Mouse (Mus musculus) embryonic facial prominence, embryonic 15.5 days (tissue): ENCODE results near the gene Spata5. TPM values are rescaled to one million over a fixed set of nuclear protein-coding genes. Genes with fewer than 3 reads are reported as not detected.
A peak's percentile ranks its signal among the peaks of the same experiment; 100 is the strongest.

Experiments
- ATAC-seq: fragments of 200-750 bp; cut with Nextera tagmentation; 2 replicates; pipeline ENCODE4 v1.8.0; 2017; ENCODE audit warnings: low read depth, moderate TSS enrichment; ENCODE audit not compliant: insufficient number of reproducible peaks, low FRiP score, low TSS enrichment
- H3K27ac ChIP-seq: fragments of 300-500 bp; sonication (generic); replicated peaks from 2 replicates; pipeline ENCODE4 v1.5.1; 2015; ENCODE audit warnings: mild to moderate bottlenecking, inconsistent platforms
- H3K27me3 ChIP-seq: fragments of 300-500 bp; sonication (generic); 2 replicates; pipeline ENCODE4 v1.6.1; 2015; ENCODE audit warnings: inconsistent platforms
- H3K36me3 ChIP-seq: fragments of 300-500 bp; sonication (generic); 2 replicates; pipeline ENCODE4 v1.6.1; 2015; ENCODE audit warnings: mild to moderate bottlenecking, inconsistent platforms
- H3K4me1 ChIP-seq: fragments of 300-500 bp; sonication (generic); 2 replicates; pipeline ENCODE4 v1.6.1; 2015; ENCODE audit warnings: inconsistent platforms
- H3K4me2 ChIP-seq: fragments of 300-500 bp; sonication (generic); replicated peaks from 2 replicates; pipeline ENCODE4 v1.6.1; 2015; ENCODE audit warnings: mild to moderate bottlenecking, inconsistent platforms
- H3K4me3 ChIP-seq: fragments of 300-500 bp; sonication (generic); replicated peaks from 2 replicates; pipeline ENCODE4 v1.5.1; 2015; ENCODE audit warnings: mild to moderate bottlenecking, inconsistent platforms
- H3K9ac ChIP-seq: fragments of 300-500 bp; sonication (generic); 2 replicates; pipeline ENCODE4 v1.6.1; 2015; ENCODE audit warnings: inconsistent platforms
- H3K9me3 ChIP-seq: fragments of 300-500 bp; sonication (generic); replicated peaks from 2 replicates; pipeline ENCODE4 v1.6.1; 2016; ENCODE audit warnings: inconsistent platforms
- WGBS: fragments of 180-500 bp; shearing (Covaris S2); methylation state at CpG from one replicate; pipeline ENCODE4 v1.1.7; 2015; 5-methylcytosine and 5-hydroxymethylcytosine counted together
- polyA plus RNA-seq: library from polyadenylated mRNA; unstranded; fragments of >200 nt; fragmentation: Nextera tagmentation; extraction: Ambion mirVana; gene quantifications from 2 replicates; pipeline ENCODE4 v1.2.1, GENCODE M21; 2015

Gene Spata5
- polyA plus RNA-seq, 1 experiment from 2014 or later = 34.7 TPM

- peak overlapping the region; percentile 95 for H3K4me3 ChIP-seq
- peak overlapping the region; percentile 63 for H3K9ac ChIP-seq
- peak overlapping the region; percentile 72 for H3K4me2 ChIP-seq
- H3K9me3 ChIP-seq = no peaks in the 10 kb centered on the region
- peaks cover 17% of the 10 kb centered on the region for H3K4me1 ChIP-seq
- under 1% methylated on average over 24 of the region's 24 CpGs for WGBS
- peak overlapping the region; percentile 92 for H3K27ac ChIP-seq
- no peak for ATAC-seq
- 0 out of 2 replicates have a peak, but pooled peaks cover 6% of the 10 kb centered on the region for H3K36me3 ChIP-seq
- no peaks in the 10 kb centered on the region for H3K27me3 ChIP-seq
Measured at GRCm38 (mm10) chr3:37420641-37421040, 945 bp downstream of the Spata5 start.

- H3K36me3 ChIP-seq = peaks cover 9% of the 10 kb centered on the region
- WGBS = 5% methylated on average over 3 of the region's 3 CpGs
- H3K27ac ChIP-seq = 0 out of 2 replicates have a peak overlapping the region, but pooled peaks have one; percentile 92
Measured at GRCm38 (mm10) chr3:37421179-37421578, 1.5 kb downstream of the Spata5 start.

GRCm38 (mm10) chr3:37426069-37426468, 6.4 kb downstream of the Spata5 start:
- Histone ChIP-seq H3K4me2 (no peak overlapping the region), H3K27ac (no peak overlapping the region), H3K9me3 (no peaks in the 10 kb centered on the region), H3K4me3 (no peak overlapping the region), H3K27me3 (no peaks in the 10 kb centered on the region), H3K36me3 (peaks cover 26% of the 10 kb centered on the region), H3K4me1 (peaks cover 6% of the 10 kb centered on the region), H3K9ac (no peak overlapping the region)
- ATAC-seq = no peak
- 94% methylated on average over 3 of the region's 3 CpGs for WGBS

More at GRCm38 (mm10) chr3:37421179-37421578, 1.5 kb downstream of the Spata5 start:
- Histone ChIP-seq H3K4me1 (peaks cover 17% of the 10 kb centered on the region), H3K4me2 (peak overlapping the region; percentile 72), H3K9me3 (no peaks in the 10 kb centered on the region), H3K4me3 (peak overlapping the region; percentile 95), H3K27me3 (no peaks in the 10 kb centered on the region), H3K9ac (peak overlapping the region; percentile 63)
- no peak for ATAC-seq

GRCm38 (mm10) chr3:37430359-37430758, 10.7 kb downstream of the Spata5 start:
- Histone ChIP-seq H3K4me1 (no peaks in the 10 kb centered on the region), H3K36me3 (peaks cover 25% of the 10 kb centered on the region), H3K9ac (no peak overlapping the region), H3K4me3 (no peak overlapping the region), H3K27ac (no peak overlapping the region), H3K9me3 (no peaks in the 10 kb centered on the region), H3K27me3 (no peaks in the 10 kb centered on the region), H3K4me2 (no peak overlapping the region)
- ATAC-seq = no peak

- no peak overlapping the region for H3K4me2 ChIP-seq
- no peaks in the 10 kb centered on the region for H3K27me3 ChIP-seq
- no peaks in the 10 kb centered on the region for H3K4me1 ChIP-seq
- no peak overlapping the region for H3K9ac ChIP-seq
- H3K4me3 ChIP-seq = no peak overlapping the region
- no peak for ATAC-seq
- H3K36me3 ChIP-seq = 0 out of 2 replicates have a peak, but pooled peaks cover 12% of the 10 kb centered on the region
- no peak overlapping the region for H3K27ac ChIP-seq
- no peaks in the 10 kb centered on the region for H3K9me3 ChIP-seq
- 61% methylated on average over 1 of the region's 1 CpGs for WGBS
Measured at GRCm38 (mm10) chr3:37439770-37440169, 20.1 kb downstream of the Spata5 start.

GRCm38 (mm10) chr3:37443409-37443808, 23.7 kb downstream of the Spata5 start:
- ATAC-seq = no peak
- Histone ChIP-seq H3K9ac (no peak overlapping the region), H3K4me3 (no peak overlapping the region)

GRCm38 (mm10) chr3:37455992-37456391, 36.3 kb downstream of the Spata5 start:
- Histone ChIP-seq H3K9me3 (no peaks in the 10 kb centered on the region), H3K36me3 (peaks cover 7% of the 10 kb centered on the region; the same call in 1 of the 2 replicates), H3K27ac (no peak overlapping the region), H3K4me1 (no peaks in the 10 kb centered on the region), H3K4me3 (no peak overlapping the region), H3K4me2 (no peak overlapping the region), H3K9ac (no peak overlapping the region), H3K27me3 (no peaks in the 10 kb centered on the region)
- ATAC-seq = no peak
- 89% methylated on average over 1 of the region's 1 CpGs for WGBS

More at GRCm38 (mm10) chr3:37443409-37443808, 23.7 kb downstream of the Spata5 start:
- Histone ChIP-seq H3K4me2 (no peak overlapping the region), H3K36me3 (0 out of 2 replicates have a peak, but pooled peaks cover 7% of the 10 kb centered on the region), H3K27me3 (no peaks in the 10 kb centered on the region), H3K27ac (no peak overlapping the region), H3K9me3 (no peaks in the 10 kb centered on the region), H3K4me1 (no peaks in the 10 kb centered on the region)
- WGBS = 89% methylated on average over 2 of the region's 2 CpGs

GRCm38 (mm10) chr3:37468170-37468569, 48.5 kb downstream of the Spata5 start:
- no peaks in the 10 kb centered on the region for H3K9me3 ChIP-seq
- no peak overlapping the region for H3K4me3 ChIP-seq
- H3K27ac ChIP-seq = no peak overlapping the region
- no peaks in the 10 kb centered on the region for H3K4me1 ChIP-seq
- H3K27me3 ChIP-seq = no peaks in the 10 kb centered on the region
- no peak overlapping the region for H3K4me2 ChIP-seq
- H3K36me3 ChIP-seq = 0 out of 2 replicates have a peak, but pooled peaks cover 3% of the 10 kb centered on the region
- ATAC-seq = no peak
- WGBS = 91% methylated on average over 2 of the region's 2 CpGs
- no peak overlapping the region for H3K9ac ChIP-seq

- Histone ChIP-seq H3K9ac (no peak overlapping the region), H3K4me2 (no peak overlapping the region), H3K4me1 (no peaks in the 10 kb centered on the region), H3K27ac (no peak overlapping the region), H3K4me3 (no peak overlapping the region), H3K9me3 (no peaks in the 10 kb centered on the region), H3K27me3 (no peaks in the 10 kb centered on the region), H3K36me3 (0 out of 2 replicates have a peak, but pooled peaks cover 3% of the 10 kb centered on the region)
- no peak for ATAC-seq
- 83% methylated on average over 4 of the region's 4 CpGs for WGBS
Measured at GRCm38 (mm10) chr3:37469353-37469752, 49.7 kb downstream of the Spata5 start.

GRCm38 (mm10) chr3:37470867-37471266, 51.2 kb downstream of the Spata5 start:
- Histone ChIP-seq H3K9ac (no peak overlapping the region), H3K4me1 (no peaks in the 10 kb centered on the region), H3K27me3 (no peaks in the 10 kb centered on the region), H3K27ac (no peak overlapping the region), H3K4me3 (no peak overlapping the region), H3K9me3 (no peaks in the 10 kb centered on the region), H3K36me3 (0 out of 2 replicates have a peak, but pooled peaks cover 1% of the 10 kb centered on the region), H3K4me2 (no peak overlapping the region)
- ATAC-seq = no peak
- 90% methylated on average over 2 of the region's 2 CpGs for WGBS

GRCm38 (mm10) chr3:37472461-37472860, 52.8 kb downstream of the Spata5 start:
- Histone ChIP-seq H3K4me1 (no peaks in the 10 kb centered on the region), H3K4me2 (no peak overlapping the region), H3K27ac (no peak overlapping the region), H3K27me3 (no peaks in the 10 kb centered on the region), H3K4me3 (no peak overlapping the region), H3K9ac (no peak overlapping the region), H3K9me3 (no peaks in the 10 kb centered on the region), H3K36me3 (no peaks in the 10 kb centered on the region)
- ATAC-seq = no peak

- Histone ChIP-seq H3K4me1 (no peaks in the 10 kb centered on the region), H3K4me2 (no peak overlapping the region), H3K27me3 (no peaks in the 10 kb centered on the region), H3K4me3 (no peak overlapping the region), H3K9ac (no peak overlapping the region), H3K27ac (no peak overlapping the region), H3K9me3 (no peaks in the 10 kb centered on the region), H3K36me3 (no peaks in the 10 kb centered on the region)
- 48% methylated on average over 1 of the region's 1 CpGs for WGBS
- ATAC-seq = no peak
Measured at GRCm38 (mm10) chr3:37476485-37476884, 56.8 kb downstream of the Spata5 start.
